Mouse (Mus musculus): ENCODE measurements at regions not wholly inside any gene's neighbourhood (a gene's known extent, or its start where the extent isn't known, plus 50 kb on each side); places are given as distances from the start of the nearest gene placed in this dataset.

- Histone ChIP-seq H3K27ac (no peak overlapping the region), H3K4me3 (no peak overlapping the region), H3K4me1 (no peaks in the 10 kb centered on the region), H3K9me3 (no peaks in the 10 kb centered on the region), H3K9ac (no peak overlapping the region), H3K4me2 (replicated peaks) (no peak overlapping the region), H3K27me3 (no peaks in the 10 kb centered on the region), H3K36me3 (no peaks in the 10 kb centered on the region)
- no peak for ATAC-seq (ENCODE audit: insufficient number of reproducible peaks, insufficient read depth, low FRiP score, low TSS enrichment)
- 84% methylated on average over 6 of the region's 6 CpGs for WGBS
Observed at GRCm38 (mm10) chr6:112052193-112052592, 221.4 kb upstream of the Lmcd1 start.

DNA sequence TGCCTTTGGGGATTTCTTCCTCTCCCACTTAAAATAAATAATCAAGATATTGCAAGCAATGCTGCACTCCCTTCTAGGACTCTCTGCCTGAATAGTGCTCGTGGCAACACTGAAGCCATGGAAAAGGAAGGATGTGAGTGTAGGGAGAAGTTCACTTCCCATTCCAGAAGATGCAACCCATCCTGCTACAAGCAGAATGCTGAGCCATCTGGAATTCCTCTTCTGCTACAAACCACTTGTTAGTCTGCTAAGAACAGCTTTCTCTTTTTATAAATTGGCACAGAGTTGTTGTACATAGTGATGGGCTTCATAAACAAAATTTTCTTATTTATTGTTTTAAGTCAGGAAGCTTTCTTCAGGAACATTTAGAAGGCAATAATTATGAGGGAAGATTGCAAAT, 215.7 kb upstream of the Lmcd1 start:
- no peak overlapping the region for H3K27ac ChIP-seq
- H3K4me2 ChIP-seq (replicated peaks) = no peak overlapping the region
- no peaks in the 10 kb centered on the region for H3K4me1 ChIP-seq
- H3K9ac ChIP-seq = no peak overlapping the region
- no peaks in the 10 kb centered on the region for H3K36me3 ChIP-seq
- H3K9me3 ChIP-seq = no peaks in the 10 kb centered on the region
- WGBS = 40% methylated on average over 1 of the region's 1 CpGs
- H3K27me3 ChIP-seq = no peaks in the 10 kb centered on the region
- ATAC-seq (ENCODE audit: insufficient number of reproducible peaks, insufficient read depth, low FRiP score, low TSS enrichment) = no peak
- H3K4me3 ChIP-seq = no peak overlapping the region

DNA sequence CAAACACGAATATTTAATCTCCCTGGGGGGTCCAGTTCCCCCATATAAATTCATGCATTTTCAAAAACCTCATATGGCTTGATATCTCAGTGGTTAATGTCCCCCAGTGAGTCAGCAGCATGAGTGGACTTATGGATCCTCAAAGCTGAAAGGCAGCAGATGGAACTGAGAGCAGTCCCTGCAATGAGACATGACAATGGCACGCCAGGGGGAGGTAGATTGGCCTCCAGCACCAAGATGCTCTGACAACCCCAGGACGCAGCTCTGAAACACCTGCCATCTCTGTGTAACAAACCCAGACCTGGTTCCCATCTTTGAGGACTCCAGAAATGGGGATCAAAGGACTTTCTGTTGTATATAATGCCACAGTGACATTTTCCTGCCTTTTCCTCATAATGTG, 210.6 kb upstream of the Lmcd1 start:
- Histone ChIP-seq H3K4me2 (replicated peaks) (no peak overlapping the region), H3K27me3 (no peaks in the 10 kb centered on the region), H3K36me3 (no peaks in the 10 kb centered on the region), H3K27ac (no peak overlapping the region), H3K4me3 (no peak overlapping the region), H3K9ac (no peak overlapping the region), H3K9me3 (no peaks in the 10 kb centered on the region), H3K4me1 (no peaks in the 10 kb centered on the region)
- ATAC-seq (ENCODE audit: insufficient number of reproducible peaks, insufficient read depth, low FRiP score, low TSS enrichment) = no peak
- 64% methylated on average over 3 of the region's 3 CpGs for WGBS

DNA sequence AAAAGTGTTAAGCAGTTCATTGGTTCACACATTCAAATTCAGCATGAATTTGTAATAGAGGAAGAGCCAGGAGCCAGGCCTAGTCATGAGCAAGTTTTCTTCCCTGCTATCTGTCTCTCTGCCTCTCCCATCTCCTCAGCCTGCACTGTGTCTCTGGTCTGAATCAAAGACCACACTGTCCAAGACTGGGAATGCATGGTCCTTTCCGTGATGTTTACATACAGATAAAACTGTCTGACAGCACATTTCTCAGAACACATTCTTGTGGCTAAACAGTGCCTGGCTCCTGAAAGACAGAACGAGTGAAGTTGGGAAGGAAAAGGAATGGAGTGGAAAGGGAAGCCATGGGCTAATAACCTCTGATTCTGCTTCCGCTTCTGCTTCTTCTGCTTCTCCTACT, 183.0 kb upstream of the Lmcd1 start:
- no peak overlapping the region for H3K4me2 ChIP-seq (replicated peaks)
- no peak overlapping the region for H3K9ac ChIP-seq
- no peak for ATAC-seq (ENCODE audit: insufficient number of reproducible peaks, insufficient read depth, low FRiP score, low TSS enrichment)
- no peaks in the 10 kb centered on the region for H3K27me3 ChIP-seq
- no peak overlapping the region for H3K27ac ChIP-seq
- WGBS = 81% methylated on average over 3 of the region's 3 CpGs
- no peaks in the 10 kb centered on the region for H3K4me1 ChIP-seq
- no peaks in the 10 kb centered on the region for H3K9me3 ChIP-seq
- no peak overlapping the region for H3K4me3 ChIP-seq
- no peaks in the 10 kb centered on the region for H3K36me3 ChIP-seq

- Histone ChIP-seq H3K4me3 (no peak overlapping the region), H3K4me1 (no peaks in the 10 kb centered on the region), H3K4me2 (replicated peaks) (no peak overlapping the region), H3K9ac (no peak overlapping the region), H3K27ac (no peak overlapping the region), H3K9me3 (no peaks in the 10 kb centered on the region), H3K36me3 (no peaks in the 10 kb centered on the region), H3K27me3 (no peaks in the 10 kb centered on the region)
- WGBS = 51% methylated on average over 3 of the region's 3 CpGs
- no peak for ATAC-seq (ENCODE audit: insufficient number of reproducible peaks, insufficient read depth, low FRiP score, low TSS enrichment)
Observed at GRCm38 (mm10) chr6:112091125-112091763, 182.3 kb upstream of the Lmcd1 start.

- Histone ChIP-seq H3K9ac (no peak overlapping the region), H3K4me3 (no peak overlapping the region), H3K27ac (no peak overlapping the region), H3K4me2 (replicated peaks) (no peak overlapping the region), H3K4me1 (no peaks in the 10 kb centered on the region), H3K9me3 (no peaks in the 10 kb centered on the region), H3K36me3 (no peaks in the 10 kb centered on the region), H3K27me3 (no peaks in the 10 kb centered on the region)
- no peak for ATAC-seq (ENCODE audit: insufficient number of reproducible peaks, insufficient read depth, low FRiP score, low TSS enrichment)
- WGBS = 84% methylated on average over 3 of the region's 3 CpGs
Observed at GRCm38 (mm10) chr6:112093300-112093699, 180.3 kb upstream of the Lmcd1 start.

DNA sequence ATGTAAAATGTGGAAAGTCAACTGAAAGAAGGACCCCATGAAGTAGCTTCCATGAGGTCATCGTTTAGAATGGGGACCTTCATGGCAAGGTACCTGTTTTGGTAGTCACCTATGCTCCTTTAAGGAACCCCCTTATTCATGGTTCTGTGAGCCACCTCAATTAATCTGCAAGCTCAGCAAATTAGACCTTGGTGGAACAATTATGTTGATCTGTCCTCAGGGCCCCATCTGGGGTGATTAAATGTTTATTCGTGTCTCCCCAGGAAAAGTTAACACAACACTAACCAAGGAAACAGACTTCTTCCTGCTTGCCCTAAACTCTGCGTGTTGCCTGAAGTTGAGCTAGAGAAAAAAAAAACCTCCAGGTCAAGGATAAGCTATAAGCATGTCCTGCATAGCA, 175.9 kb upstream of the Lmcd1 start:
- Histone ChIP-seq H3K4me3 (no peak overlapping the region), H3K9ac (no peak overlapping the region), H3K36me3 (no peaks in the 10 kb centered on the region), H3K9me3 (no peaks in the 10 kb centered on the region), H3K27ac (no peak overlapping the region), H3K4me1 (no peaks in the 10 kb centered on the region), H3K4me2 (replicated peaks) (no peak overlapping the region), H3K27me3 (no peaks in the 10 kb centered on the region)
- 82% methylated on average over 3 of the region's 3 CpGs for WGBS
- no peak for ATAC-seq (ENCODE audit: insufficient number of reproducible peaks, insufficient read depth, low FRiP score, low TSS enrichment)

- no peak for ATAC-seq (ENCODE audit: insufficient number of reproducible peaks, insufficient read depth, low FRiP score, low TSS enrichment)
- WGBS = 87% methylated on average over 13 of the region's 13 CpGs
- Histone ChIP-seq H3K4me2 (replicated peaks) (no peak overlapping the region), H3K9ac (no peak overlapping the region), H3K36me3 (no peaks in the 10 kb centered on the region), H3K27me3 (no peaks in the 10 kb centered on the region), H3K4me1 (no peaks in the 10 kb centered on the region), H3K27ac (no peak overlapping the region), H3K4me3 (no peak overlapping the region), H3K9me3 (no peaks in the 10 kb centered on the region)
Observed at GRCm38 (mm10) chr6:112108651-112109050, 164.9 kb upstream of the Lmcd1 start.

- H3K27ac ChIP-seq = no peak overlapping the region
- H3K9ac ChIP-seq = no peak overlapping the region
- H3K36me3 ChIP-seq = no peaks in the 10 kb centered on the region
- H3K4me2 ChIP-seq (replicated peaks) = no peak overlapping the region
- H3K9me3 ChIP-seq = no peaks in the 10 kb centered on the region
- ATAC-seq (ENCODE audit: insufficient number of reproducible peaks, insufficient read depth, low FRiP score, low TSS enrichment) = no peak
- H3K27me3 ChIP-seq = no peaks in the 10 kb centered on the region
- 34% methylated on average over 2 of the region's 2 CpGs for WGBS
- no peaks in the 10 kb centered on the region for H3K4me1 ChIP-seq
- no peak overlapping the region for H3K4me3 ChIP-seq
Observed at GRCm38 (mm10) chr6:112119180-112119579, 154.4 kb upstream of the Lmcd1 start.

DNA sequence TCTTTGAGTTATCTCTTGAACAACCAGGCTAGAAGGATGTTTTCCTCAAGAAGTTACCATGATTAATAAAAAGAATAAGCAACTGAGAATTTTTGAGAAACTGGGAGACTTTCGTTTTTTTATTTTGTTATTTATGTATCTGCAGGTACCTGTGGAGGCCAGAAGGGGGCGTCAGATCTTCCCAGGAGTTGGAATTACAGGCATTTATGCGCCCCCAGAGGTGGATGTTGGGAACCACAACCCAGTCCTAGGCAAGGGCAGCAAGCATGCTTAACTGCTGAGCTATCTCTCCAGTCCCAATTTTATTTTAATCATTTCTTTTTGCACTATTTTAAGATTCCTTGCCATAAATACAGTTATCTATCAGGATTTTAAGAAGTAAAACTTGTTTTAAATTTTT, 140.0 kb upstream of the Lmcd1 start:
- Histone ChIP-seq H3K27me3 (no peaks in the 10 kb centered on the region), H3K9ac (no peak overlapping the region), H3K4me2 (replicated peaks) (no peak overlapping the region), H3K4me1 (no peaks in the 10 kb centered on the region), H3K9me3 (no peaks in the 10 kb centered on the region), H3K27ac (no peak overlapping the region), H3K4me3 (no peak overlapping the region), H3K36me3 (no peaks in the 10 kb centered on the region)
- WGBS = 19% methylated on average over 3 of the region's 3 CpGs
- no peak for ATAC-seq (ENCODE audit: insufficient number of reproducible peaks, insufficient read depth, low FRiP score, low TSS enrichment)

DNA sequence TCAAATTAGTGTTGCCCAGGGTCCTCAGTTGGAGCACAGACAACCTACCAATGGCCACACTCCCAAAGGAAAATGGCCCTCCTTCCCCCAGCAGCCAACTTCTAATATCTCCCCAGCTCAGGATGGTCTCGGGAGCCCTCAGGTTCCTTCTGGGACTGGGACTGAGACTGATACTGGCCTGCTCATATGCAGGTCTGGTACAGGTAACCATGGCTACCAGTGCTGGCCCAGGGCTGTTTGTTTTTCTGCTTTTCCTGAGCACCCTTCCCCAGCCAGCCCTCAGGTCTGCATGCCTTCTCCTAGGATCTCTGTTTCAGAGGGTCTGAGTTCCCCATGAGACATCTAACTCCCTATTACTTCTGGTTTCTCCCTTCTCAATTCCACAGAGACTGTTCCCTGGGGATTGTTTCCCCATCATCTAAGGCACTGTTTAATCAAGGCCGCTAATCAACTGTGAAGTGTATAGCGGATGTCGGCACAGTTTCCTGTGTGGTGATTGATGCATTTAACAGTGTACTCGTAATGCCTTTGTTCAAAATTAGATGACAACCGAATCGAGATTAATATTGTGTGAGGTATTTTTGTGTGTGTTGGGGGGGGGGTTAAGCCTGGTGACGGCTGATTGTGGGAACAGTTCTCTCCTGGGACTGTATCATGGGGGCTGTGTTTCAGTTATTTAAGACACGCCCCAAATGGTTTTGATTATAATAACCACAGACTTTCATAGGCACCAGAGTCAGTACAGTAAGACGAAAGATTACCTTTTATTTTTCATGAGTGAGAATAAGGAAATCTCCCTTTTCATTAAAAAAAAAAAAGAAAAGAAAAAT, 120.8 kb upstream of the Lmcd1 start:
- H3K4me2 ChIP-seq (replicated peaks) = no peak overlapping the region
- H3K36me3 ChIP-seq = no peaks in the 10 kb centered on the region
- no peaks in the 10 kb centered on the region for H3K27me3 ChIP-seq
- no peak overlapping the region for H3K27ac ChIP-seq
- H3K9me3 ChIP-seq = no peaks in the 10 kb centered on the region
- H3K9ac ChIP-seq = no peak overlapping the region
- 57% methylated on average over 10 of the region's 10 CpGs for WGBS
- no peak overlapping the region for H3K4me3 ChIP-seq
- ATAC-seq (ENCODE audit: insufficient number of reproducible peaks, insufficient read depth, low FRiP score, low TSS enrichment) = 0 out of 2 replicates have a peak, but pooled peaks have one; percentile 35
- no peaks in the 10 kb centered on the region for H3K4me1 ChIP-seq

- no peaks in the 10 kb centered on the region for H3K27me3 ChIP-seq
- no peak overlapping the region for H3K4me3 ChIP-seq
- no peaks in the 10 kb centered on the region for H3K9me3 ChIP-seq
- WGBS = 92% methylated on average over 3 of the region's 3 CpGs
- no peak overlapping the region for H3K4me2 ChIP-seq (replicated peaks)
- H3K9ac ChIP-seq = no peak overlapping the region
- H3K4me1 ChIP-seq = no peaks in the 10 kb centered on the region
- H3K27ac ChIP-seq = no peak overlapping the region
- ATAC-seq (ENCODE audit: insufficient number of reproducible peaks, insufficient read depth, low FRiP score, low TSS enrichment) = no peak
- no peaks in the 10 kb centered on the region for H3K36me3 ChIP-seq
Observed at GRCm38 (mm10) chr6:112167487-112167886, 106.1 kb upstream of the Lmcd1 start.

Measured in embryonic facial prominence, embryonic 12.5 days (tissue).